Mouse (Mus musculus) lung, postnatal 0 days (tissue): ENCODE measurements around the gene Spg11.

Experiments
- CTCF ChIP-seq: IDR thresholded peaks from 2 replicates; pipeline ENCODE4 v1.5.1; 2016; ENCODE audit warnings: antibody characterized with exemption, mild to moderate bottlenecking
- EP300 ChIP-seq: IDR thresholded peaks from 2 replicates; pipeline ENCODE4 v1.6.1; 2016; ENCODE audit warnings: antibody characterized with exemption, mild to moderate bottlenecking, control low read depth

- TF ChIP-seq CTCF: no peak
- TF ChIP-seq EP300: no peak
Observed at GRCm38 (mm10) chr2:122149316-122149715, 31.1 kb upstream of the Spg11 start.
